Mouse (Mus musculus): ENCODE data around the gene Stat1.

Gene Stat1

DNA sequence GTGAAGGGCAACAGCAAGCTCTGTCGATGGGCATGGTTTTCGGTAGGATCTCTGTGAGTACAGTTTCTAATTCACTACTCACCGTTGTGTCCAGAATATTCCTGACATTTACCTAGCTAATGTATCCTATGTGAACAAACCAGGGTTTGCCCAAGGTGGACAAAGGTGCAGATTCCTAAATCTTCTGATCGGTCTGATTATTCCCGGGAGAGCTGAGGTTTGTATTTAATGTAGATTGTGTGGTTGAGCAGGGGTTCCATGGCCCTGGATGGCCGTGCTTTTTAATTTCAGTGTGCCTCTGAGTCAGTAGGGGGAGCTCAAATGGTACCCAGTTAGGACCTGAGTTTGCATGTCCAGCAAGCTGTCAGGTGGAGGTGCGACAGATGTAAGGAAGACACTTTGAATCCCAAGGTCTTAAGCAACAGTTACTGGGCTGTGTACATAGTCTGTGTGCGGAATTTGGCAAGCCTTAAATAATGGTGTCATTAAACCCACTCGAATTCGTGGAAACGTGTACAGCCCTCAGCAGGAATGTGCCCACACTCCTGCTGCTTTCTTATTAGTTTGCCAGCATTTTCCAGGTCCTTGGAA, 12.6 kb downstream of the Stat1 start:
- no peak for DNase-seq (ENCODE audit: low read depth, low spot score)

DNA sequence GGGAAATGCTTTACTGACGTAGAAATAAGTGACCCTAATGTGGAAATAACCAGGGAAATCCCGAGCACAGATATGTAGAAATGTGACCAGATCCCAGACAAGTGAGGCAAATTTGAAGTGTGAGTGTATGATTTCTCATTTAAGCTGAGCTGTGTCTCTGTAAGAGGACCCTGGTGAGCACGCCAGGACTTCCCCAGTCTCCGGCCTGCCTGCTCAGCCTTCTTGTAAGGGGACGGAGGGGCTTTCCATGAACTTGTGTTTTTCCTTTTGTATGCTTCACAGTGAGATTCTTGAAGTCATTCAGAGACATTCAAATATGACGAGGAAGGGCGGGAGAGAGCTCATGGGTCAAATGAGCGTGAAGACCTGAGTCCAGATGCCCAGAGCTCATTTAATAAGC, 14.0 kb downstream of the Stat1 start:
- DNase-seq (ENCODE audit: low read depth, low spot score), result no peak

DNA sequence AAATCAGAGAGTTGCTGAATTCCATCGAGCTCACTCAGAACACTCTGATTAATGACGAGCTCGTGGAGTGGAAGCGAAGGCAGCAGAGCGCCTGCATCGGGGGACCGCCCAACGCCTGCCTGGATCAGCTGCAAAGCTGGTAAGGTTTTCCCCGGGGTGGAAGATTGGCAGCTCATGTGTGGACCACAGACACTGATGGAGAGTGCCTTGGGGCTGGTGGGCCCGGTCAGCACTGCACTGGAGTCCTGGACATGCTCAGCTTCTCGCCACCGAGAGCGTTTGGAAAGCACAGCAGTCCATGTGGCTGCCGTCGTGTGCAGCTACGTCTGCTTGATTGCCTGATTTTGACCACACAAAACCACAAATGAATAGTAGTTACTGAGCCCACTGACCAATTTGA, 18.1 kb downstream of the Stat1 start:
- DNase-seq (ENCODE audit: low read depth, low spot score), result no peak

DNA sequence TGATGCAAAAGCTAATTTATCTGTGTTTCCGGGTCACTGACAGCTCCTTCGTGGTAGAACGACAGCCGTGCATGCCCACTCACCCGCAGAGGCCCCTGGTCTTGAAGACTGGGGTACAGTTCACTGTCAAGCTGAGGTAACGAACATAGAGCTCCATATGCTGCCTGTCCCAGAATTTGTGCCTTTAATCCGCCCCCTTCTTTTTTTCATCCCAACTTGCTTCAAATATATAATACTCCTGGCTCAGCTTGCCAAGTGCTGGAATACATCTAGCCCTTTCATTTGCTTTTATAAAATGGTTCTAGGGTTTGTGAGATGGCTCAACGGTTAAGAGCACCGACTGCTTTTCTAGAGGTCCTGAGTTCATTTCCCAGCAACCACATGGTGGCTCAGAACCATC, 21.3 kb downstream of the Stat1 start:
- no peak for DNase-seq (ENCODE audit: low read depth, low spot score)

DNA sequence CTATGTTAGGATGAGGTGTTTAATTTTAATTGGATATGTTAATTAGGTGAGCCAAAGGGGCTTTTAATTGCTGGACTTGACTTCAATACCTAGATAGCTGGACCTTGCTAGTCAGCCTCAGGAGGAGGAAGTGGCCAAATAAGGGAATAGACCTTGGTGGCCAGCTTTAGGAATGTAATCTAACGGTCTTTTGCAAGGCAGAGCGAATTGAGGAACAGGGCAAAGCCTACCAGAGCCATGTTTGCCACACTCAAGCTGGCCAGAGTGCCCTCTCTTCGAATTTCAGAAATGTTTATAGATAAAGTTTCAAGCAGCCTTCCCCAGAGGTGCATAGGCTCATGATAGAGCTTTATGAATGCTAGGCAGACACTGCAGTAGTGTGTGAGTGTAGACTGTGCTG, 22.2 kb downstream of the Stat1 start:
- DNase-seq (ENCODE audit: low read depth, low spot score), result no peak

DNA sequence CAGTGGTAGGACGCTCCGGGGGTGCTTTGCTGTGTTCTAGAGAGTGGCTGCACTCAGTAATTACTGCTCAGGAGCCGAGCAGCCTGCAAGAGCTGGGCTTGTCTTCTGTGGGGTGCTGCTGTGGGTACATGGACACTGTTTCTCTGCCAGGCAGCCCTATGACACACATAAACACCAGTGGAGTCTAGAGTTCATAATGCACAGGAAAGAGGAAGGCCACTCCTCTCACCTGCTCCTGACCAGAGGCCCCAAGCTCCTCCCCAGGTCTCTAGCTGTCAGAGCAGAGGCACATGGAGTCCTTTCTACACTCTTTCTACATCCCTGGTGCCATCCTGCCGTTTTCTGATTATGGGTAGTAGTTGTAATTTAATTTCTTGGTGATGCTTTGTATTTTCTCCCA, 22.9 kb downstream of the Stat1 start:
- DNase-seq (ENCODE audit: low read depth, low spot score), result no peak

DNA sequence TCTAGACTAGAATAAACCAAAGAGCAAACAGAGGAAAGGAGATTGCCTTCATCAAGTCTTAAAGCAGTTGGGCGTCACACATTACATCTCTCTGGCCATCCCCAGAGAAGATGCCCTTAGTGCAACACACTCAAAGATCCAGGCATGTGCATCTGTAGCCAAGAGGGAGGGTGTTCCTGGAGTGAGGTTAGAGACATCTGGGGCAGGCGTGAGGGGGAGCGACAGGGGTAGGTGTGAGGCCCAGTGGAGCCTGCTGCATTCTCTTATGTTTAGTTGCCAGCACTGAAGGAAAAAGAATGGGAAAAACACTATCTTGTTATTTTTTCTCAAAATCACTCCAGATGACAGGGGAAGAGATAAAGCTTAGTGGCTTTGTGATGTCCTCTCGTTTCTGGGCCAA, 24.0 kb downstream of the Stat1 start:
- DNase-seq (ENCODE audit: low read depth, low spot score), result no peak

DNA sequence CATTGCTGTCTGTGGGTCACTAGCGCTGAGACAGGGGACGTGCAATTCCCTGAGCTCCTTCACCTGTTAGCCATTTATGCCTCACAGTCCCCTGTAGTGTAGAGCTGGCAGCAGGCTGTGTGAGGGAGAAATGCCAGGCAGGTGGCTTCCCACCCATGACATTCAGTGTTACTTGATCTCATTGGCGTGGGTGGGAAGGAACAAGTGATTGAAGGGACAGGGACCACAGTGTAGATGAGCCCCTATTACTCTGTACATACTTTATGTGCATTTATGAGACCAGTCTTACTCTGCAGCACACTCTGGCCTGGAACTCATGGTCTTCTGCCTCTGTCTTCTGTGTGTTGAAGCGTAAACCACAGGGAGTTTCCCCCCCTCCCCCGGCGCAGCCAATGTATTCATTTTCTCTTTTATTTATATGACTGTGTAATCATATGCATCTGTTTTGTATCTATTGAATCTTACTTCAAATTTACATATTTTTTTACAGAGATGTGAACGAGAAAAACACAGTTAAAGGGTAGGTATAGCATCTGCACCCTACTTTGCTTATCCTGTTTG, 24.4 kb downstream of the Stat1 start:
- no peak for DNase-seq (ENCODE audit: low read depth, low spot score)

DNA sequence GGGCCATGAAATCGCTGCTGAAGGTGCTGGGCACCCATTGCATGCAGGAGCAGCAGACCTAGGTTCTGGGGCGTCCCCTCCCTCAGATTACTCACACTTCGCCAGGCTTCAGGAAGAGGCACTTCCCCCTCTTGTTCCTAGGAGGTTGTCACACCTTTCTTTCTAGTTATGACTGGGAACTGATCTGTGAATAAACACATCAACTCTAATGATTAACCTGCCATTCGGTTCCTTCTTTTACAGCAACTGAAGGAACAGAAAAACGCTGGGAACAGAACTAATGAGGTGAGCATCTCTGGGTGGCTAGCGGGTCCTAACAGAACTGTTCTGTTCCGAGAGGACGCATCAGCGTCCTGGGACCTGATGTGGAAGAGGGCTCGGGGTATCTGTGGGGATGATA, 25.7 kb downstream of the Stat1 start:
- no peak for DNase-seq (ENCODE audit: low read depth, low spot score)

DNA sequence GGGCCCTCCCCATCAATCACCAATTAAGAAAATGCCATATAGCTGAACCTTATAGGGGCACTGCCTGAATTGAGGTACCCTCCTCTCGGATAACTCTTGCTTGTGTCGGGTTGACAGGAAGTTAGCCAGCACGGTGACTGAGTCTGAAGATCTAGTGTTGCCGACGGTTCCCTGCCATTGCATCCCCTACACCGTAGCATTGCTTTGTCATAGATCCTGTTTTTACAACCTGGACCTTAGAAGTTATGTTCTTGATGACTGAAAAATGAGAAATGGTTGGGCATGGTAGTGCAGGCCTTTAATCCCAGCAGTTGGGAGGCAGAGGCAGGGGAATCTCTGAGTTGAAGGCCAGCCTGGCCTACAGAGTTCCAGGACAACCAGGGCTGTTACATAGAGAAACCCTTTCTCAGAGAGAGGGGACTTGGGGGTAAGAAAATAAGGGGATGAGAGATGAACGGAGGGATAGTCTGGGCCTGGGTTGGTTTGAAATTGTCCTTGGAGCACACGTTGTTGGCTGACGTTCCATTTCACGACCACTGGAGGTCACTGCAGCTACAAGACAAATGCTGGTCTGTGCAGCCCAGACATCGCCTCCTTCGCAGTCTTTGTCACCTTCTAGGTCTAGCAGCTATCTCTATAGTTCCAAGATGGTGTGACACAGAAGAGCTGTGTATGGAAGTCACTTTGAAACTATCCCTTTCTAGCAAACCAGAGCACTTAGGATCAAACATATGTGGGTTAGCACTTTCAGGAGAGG, 27.2 kb downstream of the Stat1 start:
- peak; percentile 84 for DNase-seq (ENCODE audit: low read depth, low spot score)

DNA sequence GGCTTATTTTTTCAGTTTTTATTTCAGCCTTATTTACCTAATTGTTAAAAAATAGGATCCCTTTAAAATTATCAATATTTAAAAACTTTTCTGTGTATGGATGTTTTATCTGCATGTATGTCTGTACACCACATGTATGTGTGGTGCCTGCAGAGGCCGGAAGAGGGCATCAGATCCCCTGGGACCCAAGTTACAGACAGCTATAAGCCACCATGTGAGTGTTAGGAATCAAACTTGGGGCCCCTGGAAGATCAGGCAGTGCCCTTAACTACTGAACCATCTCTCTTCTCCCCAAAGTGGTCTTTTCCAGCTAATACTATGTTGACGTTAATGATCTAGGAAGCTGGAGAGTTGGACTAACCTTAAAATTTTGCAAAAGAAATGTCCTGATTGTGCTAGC, 28.2 kb downstream of the Stat1 start:
- no peak for DNase-seq (ENCODE audit: low read depth, low spot score)

DNA sequence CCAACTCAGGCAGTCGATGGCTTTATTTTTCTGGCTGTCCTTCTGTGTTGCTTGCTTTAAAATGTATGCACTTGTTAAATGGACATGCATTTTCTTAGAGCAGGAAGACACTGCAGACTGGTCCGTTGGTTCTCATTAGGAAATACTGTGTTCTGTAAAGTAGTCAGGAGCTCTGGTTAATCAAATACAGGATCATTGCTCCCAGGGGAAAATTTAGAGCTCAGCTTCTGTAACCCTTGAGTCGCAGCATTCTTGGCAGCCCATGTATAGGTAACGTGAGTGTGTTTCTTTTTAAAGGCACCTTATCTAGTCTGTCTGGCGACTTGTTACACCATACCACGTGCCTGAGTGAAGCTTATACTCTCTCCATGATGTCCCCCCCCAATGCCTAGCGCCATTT, 28.9 kb downstream of the Stat1 start:
- DNase-seq (ENCODE audit: low read depth, low spot score), result no peak

DNA sequence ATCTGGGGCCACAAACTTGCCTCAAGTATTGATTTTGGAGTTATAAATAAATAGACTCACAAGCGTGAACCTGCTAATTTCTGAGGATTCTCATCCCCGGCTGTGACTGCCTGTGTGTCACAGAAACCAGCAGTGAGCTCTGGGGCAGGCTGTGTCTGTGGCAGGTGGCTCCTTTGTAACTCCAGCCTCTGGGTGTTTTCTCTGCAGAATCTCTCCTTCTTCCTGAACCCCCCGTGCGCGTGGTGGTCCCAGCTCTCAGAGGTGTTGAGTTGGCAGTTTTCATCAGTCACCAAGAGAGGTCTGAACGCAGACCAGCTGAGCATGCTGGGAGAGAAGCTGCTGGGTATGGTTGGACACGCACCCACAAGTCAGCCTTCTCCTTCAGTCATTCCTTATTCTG, 29.5 kb downstream of the Stat1 start:
- no peak for DNase-seq (ENCODE audit: low read depth, low spot score)

DNA sequence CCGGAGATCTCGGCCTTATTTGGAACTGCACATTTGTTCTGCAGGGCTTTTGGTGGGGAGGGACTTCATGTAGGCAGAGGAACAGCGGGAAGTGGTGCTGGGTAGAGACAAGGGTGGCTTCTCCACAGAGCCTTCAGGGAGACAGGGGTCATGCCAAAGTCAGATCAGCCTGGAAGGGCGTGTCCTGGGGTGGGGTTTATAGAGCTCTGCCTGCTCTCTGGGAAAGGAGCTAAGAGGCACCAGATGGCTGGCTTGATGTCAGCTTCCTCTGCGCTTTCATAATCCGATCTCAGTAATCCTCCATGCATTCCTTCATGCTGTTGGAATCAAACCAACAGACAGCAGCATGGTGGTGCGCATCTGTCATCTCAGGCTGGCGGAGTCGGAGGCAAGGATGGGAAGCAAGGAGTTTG, 30.7 kb downstream of the Stat1 start:
- DNase-seq (ENCODE audit: low read depth, low spot score), result peak; percentile 67

DNA sequence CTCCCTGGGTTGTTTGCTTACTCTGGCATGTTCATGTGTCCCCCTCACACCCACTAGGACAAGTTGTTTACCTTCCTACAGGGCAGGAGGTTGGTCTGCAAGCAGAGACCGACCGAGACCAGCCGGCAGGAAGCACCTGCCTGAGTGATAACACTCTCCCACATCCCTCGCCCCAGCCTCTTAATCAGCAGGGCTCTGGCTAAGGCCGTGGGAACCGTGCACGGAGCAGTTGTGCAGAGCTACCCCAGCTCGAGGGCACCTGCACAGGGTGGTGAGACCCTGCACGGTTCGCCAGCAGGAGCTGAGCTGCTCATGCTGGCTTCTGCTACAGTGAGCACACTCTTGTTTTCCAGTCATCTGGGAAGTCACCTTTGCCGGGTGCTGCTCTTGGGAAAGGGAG, 31.4 kb downstream of the Stat1 start:
- DNase-seq (ENCODE audit: low read depth, low spot score), result no peak

DNA sequence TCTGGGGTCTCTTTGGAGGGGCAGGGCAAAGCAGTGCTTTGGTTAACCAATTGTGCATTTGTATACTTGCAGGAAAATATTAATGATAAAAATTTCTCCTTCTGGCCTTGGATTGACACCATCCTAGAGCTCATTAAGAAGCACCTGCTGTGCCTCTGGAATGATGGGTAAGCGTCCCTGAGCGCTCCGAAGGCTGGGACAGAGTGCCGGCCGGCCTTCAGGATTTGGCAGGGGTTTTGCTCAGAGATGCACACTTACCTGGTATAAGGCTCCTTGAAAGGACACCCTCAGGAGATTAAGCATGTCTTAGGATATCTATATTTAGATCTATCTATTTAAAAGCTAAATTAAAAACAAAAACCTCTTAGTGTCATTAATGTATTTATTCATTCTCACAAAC, 31.9 kb downstream of the Stat1 start:
- DNase-seq (ENCODE audit: low read depth, low spot score), result no peak

DNA sequence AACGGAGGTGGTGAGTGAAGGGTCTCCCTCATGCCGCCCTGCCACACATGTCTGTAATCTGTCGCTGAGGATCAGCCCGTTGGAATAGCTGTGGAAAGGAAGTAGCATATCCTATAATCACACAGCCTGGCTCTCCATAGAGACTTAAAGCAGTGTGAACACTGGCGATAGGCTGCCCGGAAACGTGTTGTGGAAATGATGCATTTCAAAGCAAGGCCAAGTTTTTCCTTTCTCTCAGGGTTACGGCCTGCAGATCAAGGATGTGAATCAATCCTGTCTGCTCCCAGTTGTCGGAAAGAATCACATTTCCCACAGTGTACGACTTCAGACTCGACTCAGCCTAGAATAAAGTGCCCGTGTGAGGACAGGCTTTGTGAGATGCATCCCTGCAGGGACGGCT, 33.1 kb downstream of the Stat1 start:
- no peak for DNase-seq (ENCODE audit: low read depth, low spot score)

DNA sequence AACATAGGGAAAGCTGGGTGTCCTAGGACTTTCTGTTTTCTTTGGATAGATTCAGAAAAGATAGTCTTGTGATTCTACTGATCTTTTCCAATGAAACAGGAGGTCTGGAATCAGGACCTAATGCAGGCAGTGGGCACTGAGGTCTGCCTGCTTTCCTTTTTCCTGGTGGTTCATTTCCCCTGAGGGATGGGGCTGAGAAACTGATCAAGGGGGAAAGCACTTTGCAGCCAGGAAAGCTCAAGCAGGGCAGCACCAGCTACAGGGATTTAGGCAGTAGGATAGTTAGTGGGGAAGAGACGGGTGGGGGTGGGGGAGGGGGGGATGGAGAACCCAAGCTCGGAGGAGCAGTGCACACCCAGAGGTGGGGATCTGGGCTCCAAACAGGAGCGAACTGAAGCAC, 33.7 kb downstream of the Stat1 start:
- DNase-seq (ENCODE audit: low read depth, low spot score), result no peak

DNA sequence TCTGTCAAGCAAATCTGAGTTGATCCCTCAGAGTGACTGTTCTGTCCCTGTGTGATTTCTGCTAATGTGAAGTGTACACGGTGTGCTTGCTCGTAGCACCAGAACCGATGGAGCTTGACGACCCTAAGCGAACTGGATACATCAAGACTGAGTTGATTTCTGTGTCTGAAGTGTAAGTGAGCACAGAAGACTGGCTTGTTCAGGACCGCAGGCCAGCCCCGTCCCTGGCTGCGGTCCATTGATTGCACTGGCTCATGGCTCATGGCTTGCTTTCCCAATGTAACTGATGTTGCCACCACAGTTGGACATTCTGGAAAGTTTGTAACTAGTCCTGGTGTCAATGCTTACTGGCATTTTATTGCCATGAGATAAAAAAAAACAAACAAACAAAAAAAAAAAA, 35.6 kb downstream of the Stat1 start:
- DNase-seq (ENCODE audit: low read depth, low spot score), result no peak

DNA sequence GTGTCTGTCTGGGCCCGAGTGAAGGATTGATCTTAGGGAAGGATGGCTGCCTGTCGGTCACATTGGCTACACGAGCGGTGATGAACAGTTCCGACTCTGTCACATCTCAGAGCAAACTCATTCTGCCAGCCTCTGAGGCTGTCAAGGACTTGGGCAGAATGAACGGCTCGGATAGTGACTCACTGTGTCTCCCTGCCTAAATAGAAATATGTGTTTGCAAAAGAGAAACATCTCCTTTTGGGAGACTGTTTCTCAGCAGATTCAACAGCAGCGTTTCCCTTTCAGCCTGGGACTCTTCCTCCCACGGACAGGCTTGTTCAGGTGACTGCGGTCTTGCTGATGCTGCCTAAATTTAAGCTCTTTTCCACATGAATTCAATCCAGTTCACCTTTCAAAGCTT, 37.1 kb downstream of the Stat1 start:
- DNase-seq (ENCODE audit: low read depth, low spot score), result no peak

DNA sequence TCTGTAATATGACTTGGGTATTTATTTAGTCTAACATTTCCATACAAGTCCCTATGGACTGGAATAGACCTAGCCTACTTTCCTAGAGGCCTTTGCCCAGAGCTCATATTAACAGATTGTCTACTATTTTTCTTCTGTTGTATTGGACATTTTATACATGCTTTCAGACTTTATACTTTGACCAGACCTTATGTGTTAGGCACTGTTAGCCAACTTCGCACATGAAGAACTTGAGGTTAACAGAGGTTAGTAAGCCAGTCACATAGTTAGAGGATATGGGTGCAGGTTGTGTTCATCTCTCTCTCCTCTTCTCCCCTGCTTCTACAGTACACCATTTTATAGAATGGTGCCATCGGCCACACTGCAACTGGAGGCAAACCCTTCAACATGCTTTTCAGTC, 38.8 kb downstream of the Stat1 start:
- no peak for DNase-seq (ENCODE audit: low read depth, low spot score)

DNA sequence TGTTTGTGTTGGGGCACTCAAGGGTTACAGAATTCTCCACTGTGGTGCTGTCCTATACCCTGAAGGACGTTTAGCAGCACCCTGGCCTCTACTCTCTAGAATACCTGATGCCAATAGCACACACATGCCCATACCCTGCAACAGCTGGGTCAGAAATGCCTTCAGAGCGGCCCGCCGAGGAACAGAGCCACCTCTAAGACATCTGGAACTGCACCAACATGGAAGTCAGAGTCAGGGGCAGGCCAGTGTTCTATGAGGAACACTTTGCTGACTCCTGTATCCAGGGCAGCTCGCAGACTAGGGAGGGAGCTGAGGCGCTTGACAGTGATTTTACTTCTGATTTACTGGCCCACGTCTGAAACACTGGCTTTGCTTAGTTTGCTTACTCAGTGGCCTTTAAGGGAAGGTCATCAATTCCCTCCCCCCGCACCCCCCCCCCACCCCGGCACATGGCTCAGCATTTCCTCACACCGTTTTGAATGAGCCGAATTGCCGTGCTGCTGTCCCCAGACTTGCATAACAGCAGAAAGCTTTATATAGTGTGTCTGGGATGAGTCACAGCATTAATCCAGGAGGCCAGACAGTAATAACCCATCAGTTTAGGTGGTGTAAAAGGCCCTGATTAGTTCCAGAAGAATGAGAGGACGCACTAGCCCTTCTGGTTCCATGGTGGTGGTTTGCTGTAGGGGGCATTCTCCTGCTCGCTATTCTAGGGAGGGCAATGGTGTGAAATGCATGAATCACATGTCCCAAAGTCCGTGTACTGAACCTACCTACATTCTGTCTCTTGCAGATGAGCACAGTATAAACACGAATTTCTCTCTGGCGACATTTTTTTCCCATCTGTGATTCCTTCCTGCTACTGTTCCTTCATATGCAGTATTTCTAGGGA, 39.5 kb downstream of the Stat1 start:
- no peak for DNase-seq (ENCODE audit: low read depth, low spot score)
